Mouse (Mus musculus) forebrain, postnatal 0 days (tissue): ENCODE data around the gene Ctbp2. TPM values are rescaled to one million over a fixed set of nuclear protein-coding genes. Genes with fewer than 3 reads are reported as not detected.
"Not testable (repeated sequence)": the region's sequence is repeated elsewhere in the genome, so short reads cannot be mapped to it uniquely, and the experiment has no call there.

Source experiments
- ATAC-seq: fragments of 200-750 bp; cut with Nextera tagmentation; 2 replicates; pipeline ENCODE4 v1.8.0; 2017; ENCODE audit warnings: mild to moderate bottlenecking, moderate library complexity
- DNase-seq: peaks from one replicate; pipeline ENCODE4 v3.0.0-alpha.2; 2015
- H3K27ac ChIP-seq: fragments of 300-500 bp; sonication (generic); 2 replicates; pipeline ENCODE4 v1.5.1; 2014; ENCODE audit warnings: low read depth, mild to moderate bottlenecking, antibody characterized with exemption, low read length, moderate library complexity, mixed read lengths
- H3K27me3 ChIP-seq: fragments of 300-500 bp; sonication (generic); 2 replicates; pipeline ENCODE4 v1.6.1; 2014; ENCODE audit warnings: mild to moderate bottlenecking, low read length, mixed read lengths; ENCODE audit not compliant: insufficient read depth
- H3K36me3 ChIP-seq: fragments of 300-500 bp; sonication (generic); 2 replicates; pipeline ENCODE4 v1.6.1; 2014; ENCODE audit warnings: mild to moderate bottlenecking, moderate library complexity; ENCODE audit not compliant: insufficient read depth
- H3K4me1 ChIP-seq: fragments of 300-500 bp; sonication (generic); 2 replicates; pipeline ENCODE4 v1.6.1; 2014; ENCODE audit warnings: antibody characterized with exemption; ENCODE audit not compliant: insufficient read depth
- H3K4me2 ChIP-seq: fragments of 300-500 bp; sonication (generic); 2 replicates; pipeline ENCODE4 v1.6.1; 2014; ENCODE audit warnings: low read depth, mild to moderate bottlenecking, moderate library complexity
- H3K4me3 ChIP-seq: fragments of 300-500 bp; sonication (generic); 2 replicates; pipeline ENCODE4 v1.5.1; 2014; ENCODE audit warnings: low read depth, low read length, mixed read lengths
- H3K9ac ChIP-seq: fragments of 300-500 bp; sonication (generic); 2 replicates; pipeline ENCODE4 v1.6.1; 2014; ENCODE audit warnings: mild to moderate bottlenecking
- H3K9me3 ChIP-seq: fragments of 300-500 bp; sonication (generic); 2 replicates; pipeline ENCODE4 v1.6.1; 2016; ENCODE audit warnings: low read length
- CTCF ChIP-seq: sonication (generic); IDR thresholded peaks from 2 replicates; pipeline ENCODE4 v1.5.1; 2016; ENCODE audit warnings: antibody characterized with exemption, control low read depth, low read depth
- WGBS: fragments of 180-500 bp; shearing (Covaris S2); extraction: QIAGEN DNeasy Blood & Tissue Kit; methylation state at CpG from one replicate; pipeline ENCODE4 v1.1.7; 2014; 5-methylcytosine and 5-hydroxymethylcytosine counted together
- polyA plus RNA-seq: library from polyadenylated mRNA; unstranded; fragments of >200 nt; fragmentation: Nextera tagmentation; extraction: Ambion mirVana; gene quantifications from 2 replicates; pipeline ENCODE4 v1.2.1, GENCODE M21; 2015
- total RNA-seq: library from RNA; depleted of rRNA; stranded (reverse); fragments of >200 nt; gene quantifications from 2 replicates; pipeline ENCODE4 v1.2.3, GENCODE M21; 2014

Gene Ctbp2
- total and polyA plus RNA-seq, 2 experiments from 2014 or later, result 35.2 to 80.3 TPM

GRCm38 (mm10) chr7:133109442-133109841 lies 14.7 kb downstream of the Ctbp2 start:
- H3K9ac ChIP-seq, result no peak overlapping the region
- WGBS, result 99% methylated on average over 4 of the region's 4 CpGs
- H3K27ac ChIP-seq, result no peak overlapping the region
- no peaks in the 10 kb centered on the region for H3K36me3 ChIP-seq
- no peak overlapping the region for H3K4me3 ChIP-seq
- no peak for DNase-seq
- ATAC-seq, result no peak
- no peaks in the 10 kb centered on the region for H3K9me3 ChIP-seq
- no peaks in the 10 kb centered on the region for H3K27me3 ChIP-seq
- TF ChIP-seq CTCF, result no peak
- no peak overlapping the region for H3K4me2 ChIP-seq
- no peaks in the 10 kb centered on the region for H3K4me1 ChIP-seq

GRCm38 (mm10) chr7:133108695-133109094 lies 15.5 kb downstream of the Ctbp2 start:
- Histone ChIP-seq H3K9me3 (no peaks in the 10 kb centered on the region), H3K9ac (no peak overlapping the region), H3K4me2 (no peak overlapping the region), H3K36me3 (no peaks in the 10 kb centered on the region), H3K27me3 (no peaks in the 10 kb centered on the region), H3K27ac (no peak overlapping the region), H3K4me1 (no peaks in the 10 kb centered on the region), H3K4me3 (no peak overlapping the region)
- ATAC-seq (no peak), DNase-seq (no peak)
- WGBS, result 73% methylated on average over 2 of the region's 2 CpGs
- TF ChIP-seq CTCF, result no peak

- Histone ChIP-seq H3K36me3 (no peaks in the 10 kb centered on the region), H3K4me1 (peaks cover 3% of the 10 kb centered on the region; the same call in 1 of the 2 replicates), H3K4me3 (no peak overlapping the region), H3K4me2 (no peak overlapping the region), H3K27ac (no peak overlapping the region), H3K9me3 (no peaks in the 10 kb centered on the region), H3K9ac (no peak overlapping the region), H3K27me3 (no peaks in the 10 kb centered on the region)
- no peak for TF ChIP-seq CTCF
- ATAC-seq (no peak), DNase-seq (no peak)
- WGBS, result 72% methylated on average over 3 of the region's 3 CpGs
These were observed 21.6 kb downstream of the Ctbp2 start for GRCm38 (mm10) chr7:133102578-133102977.

GRCm38 (mm10) chr7:133101070-133101469 lies 23.1 kb downstream of the Ctbp2 start:
- no peak for TF ChIP-seq CTCF
- no peaks in the 10 kb centered on the region for H3K36me3 ChIP-seq
- H3K4me1 ChIP-seq, result peaks cover 3% of the 10 kb centered on the region; the same call in 1 of the 2 replicates
- H3K9ac ChIP-seq, result no peak overlapping the region
- no peak overlapping the region for H3K27ac ChIP-seq
- H3K27me3 ChIP-seq, result no peaks in the 10 kb centered on the region
- H3K4me3 ChIP-seq, result no peak overlapping the region
- WGBS, result 63% methylated on average over 6 of the region's 6 CpGs
- ATAC-seq (no peak; the same call in 1 of the 2 replicates), DNase-seq (no peak)
- no peaks in the 10 kb centered on the region for H3K9me3 ChIP-seq
- no peak overlapping the region for H3K4me2 ChIP-seq

- H3K4me2 ChIP-seq, result no peak overlapping the region
- no peak overlapping the region for H3K27ac ChIP-seq
- H3K4me3 ChIP-seq, result no peak overlapping the region
- H3K9me3 ChIP-seq, result no peaks in the 10 kb centered on the region
- H3K36me3 ChIP-seq, result no peaks in the 10 kb centered on the region
- H3K9ac ChIP-seq, result no peak overlapping the region
- peaks cover 3% of the 10 kb centered on the region; the same call in 1 of the 2 replicates for H3K4me1 ChIP-seq
- DNase-seq (no peak), ATAC-seq (no peak)
- whole genome bisulfite sequencing, result 43% methylated on average over 6 of the region's 6 CpGs
- no peak for TF ChIP-seq CTCF
- H3K27me3 ChIP-seq, result no peaks in the 10 kb centered on the region
These were observed 24.0 kb downstream of the Ctbp2 start for GRCm38 (mm10) chr7:133100178-133100577.

- Histone ChIP-seq H3K27me3 (no peaks in the 10 kb centered on the region), H3K9me3 (no peaks in the 10 kb centered on the region), H3K9ac (no peak overlapping the region), H3K4me3 (no peak overlapping the region), H3K27ac (no peak overlapping the region), H3K4me2 (no peak overlapping the region), H3K4me1 (peaks cover 3% of the 10 kb centered on the region; the same call in 1 of the 2 replicates), H3K36me3 (no peaks in the 10 kb centered on the region)
- 34% methylated on average over 4 of the region's 4 CpGs for WGBS
- ATAC-seq (no peak), DNase-seq (no peak)
- TF ChIP-seq CTCF, result no peak
These were observed 24.9 kb downstream of the Ctbp2 start for GRCm38 (mm10) chr7:133099266-133099665.

GRCm38 (mm10) chr7:133098118-133098793 lies 25.9 kb downstream of the Ctbp2 start:
- H3K4me2 ChIP-seq, result no peak overlapping the region
- DNase-seq (no peak), ATAC-seq (no peak)
- TF ChIP-seq CTCF, result no peak
- no peak overlapping the region for H3K9ac ChIP-seq
- H3K27me3 ChIP-seq, result no peaks in the 10 kb centered on the region
- WGBS, result 85% methylated on average over 12 of the region's 12 CpGs
- H3K4me1 ChIP-seq, result peaks cover 3% of the 10 kb centered on the region; the same call in 1 of the 2 replicates
- H3K27ac ChIP-seq, result no peak overlapping the region
- no peaks in the 10 kb centered on the region for H3K9me3 ChIP-seq
- H3K4me3 ChIP-seq, result no peak overlapping the region
- H3K36me3 ChIP-seq, result no peaks in the 10 kb centered on the region

- not testable (repeated sequence) for H3K4me2 ChIP-seq, DNase-seq, H3K27ac ChIP-seq, H3K9ac ChIP-seq, H3K27me3 ChIP-seq, H3K36me3 ChIP-seq, H3K4me3 ChIP-seq, H3K9me3 ChIP-seq, H3K4me1 ChIP-seq, ATAC-seq
- WGBS, result 90% methylated on average over 6 of the region's 7 CpGs
These were observed 28.5 kb downstream of the Ctbp2 start for GRCm38 (mm10) chr7:133095610-133096009.
